Mouse (Mus musculus) heart, postnatal 0 days (tissue): ENCODE results near the gene Ccdc78.

ENCODE experiments used
- CTCF ChIP-seq: IDR thresholded peaks from 2 replicates; pipeline ENCODE4 v1.5.1; 2016; ENCODE audit warnings: antibody characterized with exemption, control low read depth, low read depth
- EP300 ChIP-seq: IDR thresholded peaks from 2 replicates; pipeline ENCODE4 v1.6.1; 2016; ENCODE audit warnings: antibody characterized with exemption, low read depth

DNA sequence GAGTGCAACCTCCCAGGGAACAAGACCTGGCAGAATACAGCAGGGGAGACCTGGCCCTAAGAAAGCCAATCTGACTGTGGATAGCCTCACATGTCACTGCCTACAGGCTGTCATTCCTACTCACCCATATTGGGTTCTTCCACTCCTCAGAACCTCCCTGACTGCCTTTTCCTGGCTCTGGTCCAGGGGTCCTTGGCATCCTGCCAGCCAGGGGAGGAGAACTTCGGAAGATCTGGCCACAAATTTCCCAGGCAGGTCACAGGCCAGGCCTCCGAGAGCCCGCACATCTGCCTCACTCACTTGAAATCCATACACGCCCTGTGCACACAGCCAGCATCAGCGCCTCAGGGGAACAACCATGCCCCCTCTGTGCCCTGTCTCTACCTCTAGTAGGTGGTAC is 34.9 kb upstream of the Ccdc78 start:
- no peak for TF ChIP-seq CTCF
- no peak for TF ChIP-seq EP300
